Mouse (Mus musculus): ENCODE data around the gene Hoxc13. TPM values are rescaled to one million over a fixed set of nuclear protein-coding genes. Genes with fewer than 3 reads are reported as not detected.
A peak's percentile ranks its signal among the peaks of the same experiment; 100 is the strongest.

Hoxc13 gene
- total RNA-seq, 2 experiments from 2014 or later = not detected

GRCm38 (mm10) chr15:102963259-102963658 lies 42.4 kb downstream of the Hoxc13 start:
- peak; percentile 47 for DNase-seq (ENCODE audit: low spot score)

- peak; percentile 78 for DNase-seq (ENCODE audit: low spot score)
These were observed 43.1 kb downstream of the Hoxc13 start for GRCm38 (mm10) chr15:102963671-102964640.

- DNase-seq (ENCODE audit: low spot score) = no peak
These were observed 44.3 kb downstream of the Hoxc13 start for GRCm38 (mm10) chr15:102965003-102965891.

GRCm38 (mm10) chr15:102965892-102966775 lies 45.2 kb downstream of the Hoxc13 start:
- DNase-seq (ENCODE audit: low spot score) = peak; percentile 97

- peak; percentile 50 for DNase-seq (ENCODE audit: low spot score)
These were observed 45.9 kb downstream of the Hoxc13 start, which contains the start of gene Hoxc10 for GRCm38 (mm10) chr15:102966776-102967311. Gene Hoxc10 (plus strand): TSS chr15:102966796.

GRCm38 (mm10) chr15:102967312-102967510 lies 46.3 kb downstream of the Hoxc13 start, which contains the start of gene Hoxc5:
Gene Hoxc5 (plus strand): TSS chr15:102967443.
- no peak for DNase-seq (ENCODE audit: low spot score)

- peak; percentile 43 for DNase-seq (ENCODE audit: low spot score)
These were observed 46.9 kb downstream of the Hoxc13 start for GRCm38 (mm10) chr15:102967511-102968397.

- no peak for DNase-seq (ENCODE audit: low spot score)
These were observed 48.4 kb downstream of the Hoxc13 start for GRCm38 (mm10) chr15:102969296-102969695.

- DNase-seq (ENCODE audit: low spot score) = peak; percentile 50
These were observed 49.8 kb downstream of the Hoxc13 start for GRCm38 (mm10) chr15:102970740-102971139.

- no peak for DNase-seq (ENCODE audit: low spot score)
These were observed 51.4 kb downstream of the Hoxc13 start for GRCm38 (mm10) chr15:102972254-102972653.

GRCm38 (mm10) chr15:102972753-102973152 lies 51.9 kb downstream of the Hoxc13 start:
- no peak for DNase-seq (ENCODE audit: low spot score)

- DNase-seq (ENCODE audit: low spot score) = no peak
These were observed 54.1 kb downstream of the Hoxc13 start for GRCm38 (mm10) chr15:102975034-102975433.

GRCm38 (mm10) chr15:102975688-102976111 lies 54.8 kb downstream of the Hoxc13 start:
- no peak for DNase-seq (ENCODE audit: low spot score)

- DNase-seq (ENCODE audit: low spot score) = no peak
These were observed 55.3 kb downstream of the Hoxc13 start, which contains the start of gene Hoxc9 for GRCm38 (mm10) chr15:102976171-102976570. Gene Hoxc9 (plus strand): TSS chr15:102976439.

- peak; percentile 50 for DNase-seq (ENCODE audit: low spot score)
These were observed 55.9 kb downstream of the Hoxc13 start for GRCm38 (mm10) chr15:102976631-102977422.

GRCm38 (mm10) chr15:102977423-102977974 lies 56.6 kb downstream of the Hoxc13 start:
- DNase-seq (ENCODE audit: low spot score) = no peak

All from gastrocnemius, adult 18-20 months (tissue).